Mouse (Mus musculus) retina, embryonic 14.5 days (tissue): ENCODE data around the gene Ckb.

Source experiments
- DNase-seq: peaks from one replicate; pipeline ENCODE4 v3.0.0-alpha.2; 2015; ENCODE audit warnings: low spot score

Ckb gene

DNA sequence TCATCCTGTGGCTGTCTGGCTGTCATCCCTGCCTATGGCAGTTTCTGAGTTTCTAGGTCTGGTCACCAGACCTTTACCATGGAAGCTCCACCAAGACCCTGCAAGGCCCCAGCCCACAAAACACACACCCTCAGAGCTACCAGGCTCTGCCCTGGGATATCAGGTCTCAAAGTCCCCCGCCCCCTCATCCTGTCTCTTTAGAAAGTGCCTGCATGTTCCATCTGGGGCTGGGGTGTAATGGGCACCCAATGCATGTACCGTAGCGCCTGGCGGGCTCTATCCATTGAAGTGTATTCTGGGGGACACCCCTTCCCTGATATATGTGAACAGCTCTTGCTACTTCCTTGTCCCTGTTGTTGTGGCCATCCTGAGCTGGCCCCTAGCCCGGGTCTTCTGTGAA lies 20.8 kb upstream of the Ckb start:
- DNase-seq = no peak

DNA sequence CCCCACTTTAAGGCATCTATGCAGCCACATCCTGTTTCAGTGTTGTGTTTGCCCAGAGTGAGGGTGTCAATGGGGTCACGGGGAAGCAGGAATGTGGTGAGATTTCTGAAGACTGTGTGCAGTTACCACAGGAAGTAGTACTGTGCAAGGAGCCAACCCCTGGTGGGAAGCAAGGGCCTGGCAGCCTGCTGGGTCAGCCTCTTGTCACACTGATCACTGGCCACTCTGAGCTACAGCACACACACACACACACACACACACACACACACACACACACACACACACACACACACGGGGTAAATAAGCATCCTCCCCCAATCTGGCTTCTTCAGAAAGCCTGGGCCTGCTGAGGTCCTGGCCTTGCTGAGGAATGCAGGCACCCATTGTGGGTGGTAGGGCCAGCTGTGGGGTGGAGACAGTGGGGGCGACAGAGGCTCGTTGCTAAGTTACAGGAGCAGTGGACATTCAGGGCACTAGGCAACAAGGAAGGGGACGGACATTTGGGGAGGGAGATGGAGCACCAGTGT lies 19.3 kb upstream of the Ckb start:
- DNase-seq = peak; percentile 82

DNA sequence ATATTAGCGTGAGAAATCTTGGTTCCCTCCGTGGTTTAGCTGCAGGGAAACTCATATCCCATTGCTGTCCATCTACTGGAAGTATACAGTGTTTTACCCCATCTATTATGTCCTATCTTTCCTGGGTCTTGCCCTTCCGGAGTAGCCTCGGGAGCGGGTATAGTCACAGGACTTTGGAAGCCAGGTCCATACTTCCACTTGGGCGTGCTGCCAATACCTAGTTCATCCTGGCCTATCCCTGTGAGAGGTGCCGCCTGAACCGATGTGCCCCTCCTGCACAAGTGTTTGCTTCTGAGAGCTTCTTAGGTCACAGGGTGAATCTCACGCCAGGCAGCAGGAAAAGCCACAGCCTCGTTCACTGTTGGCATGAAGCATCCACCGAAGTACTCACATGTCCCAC lies 17.3 kb upstream of the Ckb start:
- DNase-seq = no peak

DNA sequence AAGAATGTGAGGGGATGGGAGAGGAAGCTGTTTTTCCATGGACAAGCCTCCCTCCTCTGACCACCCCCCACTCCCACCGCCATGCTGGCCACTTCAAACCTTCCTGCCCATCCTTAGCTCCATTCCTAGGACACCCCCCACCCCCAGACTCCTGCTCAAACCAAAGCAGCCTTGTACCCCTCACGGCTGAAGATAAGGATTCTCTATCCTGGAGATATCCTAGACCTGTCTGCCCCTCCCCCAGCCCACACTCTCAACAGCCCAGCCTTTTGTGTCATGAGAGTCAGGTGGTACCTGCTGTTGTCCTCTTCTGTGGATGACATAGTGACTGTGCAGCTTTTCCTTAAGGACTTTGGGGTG lies 15.9 kb upstream of the Ckb start:
- DNase-seq = peak; percentile 59

DNA sequence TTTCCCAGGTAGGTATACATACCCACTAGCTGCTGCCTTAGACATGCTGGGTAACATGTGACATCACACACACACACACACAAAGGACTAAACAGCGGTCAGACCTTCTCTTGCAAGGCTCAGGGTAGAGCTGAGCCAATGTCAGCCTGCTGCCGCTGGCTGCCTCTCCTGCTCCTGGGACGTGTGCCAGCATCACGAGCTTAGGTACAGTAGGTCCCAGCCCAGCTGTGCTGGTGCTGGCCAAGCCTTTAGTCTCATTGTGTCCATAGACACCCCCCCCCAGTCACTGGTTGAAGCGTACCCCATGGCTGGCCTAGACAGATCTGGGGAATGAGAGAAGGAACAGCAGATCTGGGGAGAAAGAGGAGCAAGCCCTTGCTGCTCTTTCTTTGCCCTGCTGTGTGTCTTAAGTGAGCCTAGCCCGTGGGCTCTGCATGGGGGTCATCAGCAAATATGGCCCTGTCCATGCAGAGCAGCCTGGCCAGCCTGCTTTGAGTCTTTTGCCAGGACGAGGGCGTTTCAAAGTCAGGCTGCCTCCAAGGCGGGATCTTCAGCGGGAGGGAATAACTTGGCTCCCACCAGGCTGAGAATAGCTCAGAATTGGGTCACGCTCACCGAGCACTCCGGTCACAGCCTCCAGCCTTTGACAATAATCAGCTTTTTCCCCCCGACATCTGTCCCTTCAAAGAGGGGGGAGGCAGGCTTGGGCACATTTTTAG lies 15.4 kb upstream of the Ckb start:
- peak; percentile 76 for DNase-seq

DNA sequence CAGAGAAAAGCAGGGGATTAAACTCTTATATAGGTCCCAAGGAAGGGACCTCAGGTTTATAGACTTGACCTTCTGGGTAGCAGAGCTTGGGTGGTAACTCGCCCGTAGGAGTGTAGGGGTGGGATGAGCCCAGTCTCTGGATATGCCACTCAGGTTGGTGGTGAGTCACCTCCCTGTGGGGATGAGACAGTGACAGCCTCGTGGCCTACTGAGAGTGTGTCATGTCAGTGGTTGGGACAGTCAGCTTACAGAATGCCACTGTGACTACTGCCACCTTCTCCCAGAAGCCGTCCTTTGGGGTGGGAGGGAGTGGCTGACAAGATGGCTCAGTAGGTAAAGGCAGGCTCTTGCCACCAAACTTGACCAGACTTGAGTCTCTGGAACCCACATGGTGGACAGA lies 14.3 kb upstream of the Ckb start:
- no peak for DNase-seq

DNA sequence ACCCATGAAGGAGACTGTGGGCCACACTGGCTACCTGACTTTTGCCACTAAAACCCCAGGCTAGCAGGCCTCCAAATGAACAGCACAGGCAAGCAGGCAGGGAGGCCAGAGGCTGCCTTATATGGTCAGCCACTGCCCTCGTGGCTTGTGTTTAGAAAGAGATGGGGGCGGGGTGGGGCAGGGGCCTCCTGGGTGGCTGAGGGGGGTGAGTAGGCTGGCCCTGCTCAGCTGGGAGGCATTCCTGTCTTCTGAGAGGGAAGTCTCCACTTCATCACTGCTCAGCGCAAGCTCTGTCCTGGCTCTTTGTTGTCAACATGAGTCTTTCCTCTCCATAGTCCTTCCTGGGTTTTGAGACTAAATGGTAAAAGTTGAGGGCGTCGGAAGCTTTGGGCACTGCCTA lies 10.7 kb upstream of the Ckb start:
- no peak for DNase-seq

DNA sequence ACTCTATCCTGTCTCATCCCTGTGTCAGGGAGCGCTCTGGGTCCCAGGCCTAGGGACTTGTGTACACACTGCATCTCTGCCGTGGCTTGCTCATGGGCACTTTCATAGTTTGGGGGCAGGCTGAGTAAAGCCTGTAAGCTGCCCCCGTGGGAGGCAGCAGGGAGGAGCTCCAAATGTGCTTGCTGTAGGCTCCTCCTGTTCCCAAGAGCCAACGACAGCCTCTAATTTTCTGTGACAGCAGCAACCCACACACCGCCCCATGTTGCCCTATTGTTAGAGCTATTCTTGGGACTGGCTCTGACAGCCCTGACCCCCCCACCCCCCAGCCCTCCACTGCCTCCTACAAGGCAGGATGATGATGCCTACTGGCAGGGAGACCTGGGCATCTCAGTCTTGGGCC lies 9.9 kb upstream of the Ckb start:
- no peak for DNase-seq

DNA sequence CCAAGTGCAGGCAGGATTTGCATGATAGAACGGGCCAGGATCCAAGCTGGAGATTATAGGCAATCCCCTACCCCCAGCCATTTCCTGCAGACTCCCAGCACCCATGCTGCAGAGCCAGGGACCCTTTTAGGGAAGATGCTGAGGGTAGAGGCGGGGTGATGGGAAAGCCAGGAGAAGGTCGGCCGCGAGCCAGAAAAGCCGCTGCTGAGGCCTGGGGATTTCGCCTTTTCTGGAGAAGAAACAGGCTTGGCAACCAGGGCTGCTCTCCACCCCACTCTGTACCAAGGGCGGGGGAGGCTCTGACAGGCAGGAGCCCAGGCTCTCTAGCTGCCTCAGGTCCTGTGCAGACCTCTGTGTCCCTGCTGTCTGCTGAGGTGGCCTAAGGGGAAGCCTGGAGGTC lies 9.2 kb upstream of the Ckb start:
- no peak for DNase-seq

DNA sequence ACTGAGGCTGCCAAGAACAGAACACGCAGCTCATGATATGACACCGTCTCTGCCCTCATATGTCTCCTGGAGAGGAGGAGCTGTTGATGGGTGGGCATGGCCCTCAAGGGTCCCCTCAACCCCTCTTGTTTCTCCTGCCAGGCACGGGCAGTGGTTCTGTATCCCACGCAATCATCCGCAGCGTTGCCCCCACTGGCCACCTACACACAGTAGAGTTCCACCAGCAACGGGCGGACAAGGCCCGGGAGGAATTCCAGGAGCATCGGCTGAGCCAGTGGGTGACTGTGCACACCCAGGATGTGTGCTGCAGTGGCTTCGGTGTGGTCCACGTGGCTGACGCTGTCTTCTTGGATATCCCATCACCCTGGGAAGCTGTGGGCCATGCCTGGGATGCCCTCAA lies 8.5 kb upstream of the Ckb start:
- no peak for DNase-seq

DNA sequence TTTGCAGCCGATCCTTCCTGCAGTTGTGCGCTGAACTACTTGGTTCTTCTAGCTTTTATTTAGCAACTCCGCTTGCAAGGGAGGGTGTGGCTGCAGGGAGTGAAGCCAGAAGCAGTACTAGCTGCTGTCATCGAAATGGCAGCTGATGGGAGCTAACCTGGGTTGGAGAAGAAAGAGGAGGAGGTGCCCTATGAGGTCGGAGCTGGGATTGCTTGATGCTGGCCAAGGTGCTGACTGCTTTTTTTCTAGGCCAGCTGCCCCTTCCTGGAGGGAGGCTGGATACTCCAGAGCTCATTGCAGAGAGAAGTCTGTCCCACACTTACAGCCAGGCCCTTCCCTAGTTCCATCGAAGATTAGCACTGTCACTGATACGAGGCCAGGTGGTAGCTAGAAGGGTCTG lies 6.9 kb upstream of the Ckb start:
- DNase-seq = no peak

DNA sequence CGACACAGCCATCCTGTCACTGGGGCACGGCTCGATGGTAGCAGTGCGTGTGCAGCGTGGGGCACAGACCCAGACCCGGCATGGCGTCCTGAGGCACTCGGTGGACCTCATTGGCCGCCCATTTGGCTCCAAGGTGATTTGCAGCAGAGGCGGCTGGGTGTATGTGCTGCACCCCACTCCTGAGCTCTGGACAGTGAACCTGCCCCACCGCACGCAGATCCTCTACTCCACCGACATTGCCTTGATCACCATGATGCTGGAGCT lies 6.5 kb upstream of the Ckb start:
- no peak for DNase-seq

DNA sequence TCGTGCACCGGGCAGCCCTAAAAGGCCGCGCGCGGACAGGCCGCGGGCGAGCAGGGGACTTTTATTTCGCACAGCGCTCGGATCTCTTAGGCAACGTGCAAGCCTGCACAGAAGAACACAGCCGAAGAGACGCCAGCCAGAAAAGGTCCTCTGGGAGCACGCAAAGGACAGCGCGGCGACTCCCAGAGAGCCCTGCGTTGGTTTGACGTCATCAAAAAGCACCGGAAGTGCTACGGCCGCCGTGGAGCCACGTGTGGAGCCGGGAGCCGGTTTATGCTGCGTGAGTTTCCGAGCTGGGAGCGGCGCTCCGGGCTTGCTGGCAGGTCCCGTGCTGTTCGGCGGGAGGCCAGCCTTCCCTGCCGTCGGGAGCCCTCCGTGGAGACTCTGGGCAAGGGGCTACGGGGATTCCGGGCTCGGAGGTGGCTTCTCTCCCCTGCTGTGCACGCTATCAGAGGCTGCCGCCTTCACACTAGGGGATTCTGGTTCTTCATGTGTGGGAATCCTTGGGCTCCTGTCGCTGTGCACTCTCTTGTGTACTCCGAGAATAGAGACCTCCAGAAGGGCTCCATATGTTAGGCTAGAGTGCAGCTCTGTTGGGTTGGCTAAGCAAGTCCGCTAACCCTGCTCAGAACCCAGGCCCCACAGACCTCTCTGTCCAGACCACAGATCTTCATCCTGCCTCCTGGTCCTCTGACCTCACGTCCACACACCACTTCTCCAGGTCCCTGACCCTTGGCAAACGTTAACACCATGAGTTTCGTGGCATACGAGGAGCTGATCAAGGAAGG lies 5.9 kb upstream of the Ckb start, which contains the start of gene Trmt61a:
TSS of gene Trmt61a (plus strand) at position 224 of the 788 bp plus-strand sequence.
- DNase-seq = peak; percentile 97

DNA sequence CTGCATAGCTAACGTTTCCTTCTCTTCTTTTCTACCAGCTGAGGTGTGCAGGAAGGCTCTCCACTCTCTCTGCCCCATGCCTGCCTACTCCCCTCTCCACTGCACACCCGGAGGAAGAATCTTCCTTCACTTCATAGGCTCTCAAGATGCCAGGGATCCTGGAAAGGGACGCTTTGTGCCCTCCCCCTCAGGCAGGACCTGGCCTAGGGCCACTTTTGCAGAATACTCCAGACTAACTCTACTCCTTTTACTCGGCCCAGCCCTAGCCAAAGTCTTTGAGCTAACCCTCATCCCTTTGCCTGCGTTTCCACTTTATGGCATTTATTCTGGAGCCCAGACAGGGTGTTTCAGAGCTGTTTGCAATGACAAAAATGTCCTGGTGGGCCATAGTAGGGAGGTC lies 5.3 kb upstream of the Ckb start:
- no peak for DNase-seq

DNA sequence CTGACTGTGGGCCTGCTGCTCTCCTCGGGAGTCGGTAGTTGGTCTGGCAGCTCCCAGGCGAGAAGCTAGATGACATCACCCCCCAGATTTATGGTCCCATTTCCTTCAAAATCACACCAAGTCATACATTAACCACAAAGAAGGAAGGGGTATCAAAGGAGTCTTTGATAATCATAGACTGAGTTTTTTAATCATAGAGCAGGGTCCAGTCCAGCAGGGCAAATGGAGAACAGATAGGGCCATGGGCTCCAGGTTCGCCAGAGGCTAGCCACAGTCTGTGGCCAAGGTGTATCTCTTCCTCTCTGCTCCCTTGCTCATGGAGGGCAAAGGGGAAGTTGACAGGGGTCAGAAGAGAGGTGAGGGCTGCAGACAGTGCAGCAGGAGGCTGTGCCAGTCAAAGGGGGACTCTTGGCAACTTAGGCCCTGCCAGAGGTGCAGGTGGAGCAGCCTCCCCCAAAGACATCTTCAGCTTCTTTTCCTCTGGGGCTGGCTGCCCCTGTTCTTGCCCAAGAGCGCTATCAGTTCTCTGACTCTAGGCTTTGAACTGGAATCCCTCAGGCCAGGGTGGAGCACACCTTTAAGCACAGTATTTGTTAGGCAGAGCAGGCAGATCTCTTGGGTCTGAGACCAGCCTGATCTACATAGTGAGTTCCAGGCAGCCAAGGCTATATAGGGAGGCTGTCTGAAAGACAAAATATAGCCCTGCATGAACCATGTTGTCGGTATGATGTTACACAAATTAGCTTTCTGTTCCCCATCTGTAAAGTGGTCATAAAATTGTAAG lies 3.9 kb upstream of the Ckb start:
- DNase-seq = no peak

DNA sequence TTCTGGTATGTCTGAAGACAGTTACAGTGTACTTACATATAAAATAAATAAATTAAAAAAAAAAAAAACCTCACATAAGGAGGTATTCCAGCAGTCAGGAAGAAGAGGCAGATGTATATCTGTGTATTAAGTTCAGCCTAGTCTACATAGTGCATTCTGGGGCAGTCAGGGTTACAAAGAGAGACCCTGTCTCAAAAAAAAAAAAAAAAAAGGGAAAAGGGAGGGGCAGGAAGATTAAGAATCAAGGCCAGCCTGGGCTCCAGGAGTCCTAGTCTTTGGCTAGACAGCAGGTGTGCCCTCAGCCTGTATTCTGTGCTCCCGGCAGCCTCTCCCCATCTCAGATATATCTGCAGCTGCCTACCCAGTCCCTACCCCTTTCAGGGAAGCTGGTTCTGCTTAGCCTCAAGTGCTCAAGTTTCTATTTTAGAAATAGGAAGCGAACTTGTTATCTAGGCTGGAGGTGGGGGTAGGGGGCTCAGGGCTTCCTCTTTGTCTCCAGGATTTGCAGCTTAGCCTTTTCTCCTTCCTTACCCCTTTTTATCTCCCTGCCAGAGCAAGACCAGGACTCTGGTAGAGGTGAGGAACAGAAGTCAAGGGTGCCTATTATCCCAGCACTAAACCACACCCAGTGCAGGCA lies 2.8 kb upstream of the Ckb start:
- DNase-seq = no peak

DNA sequence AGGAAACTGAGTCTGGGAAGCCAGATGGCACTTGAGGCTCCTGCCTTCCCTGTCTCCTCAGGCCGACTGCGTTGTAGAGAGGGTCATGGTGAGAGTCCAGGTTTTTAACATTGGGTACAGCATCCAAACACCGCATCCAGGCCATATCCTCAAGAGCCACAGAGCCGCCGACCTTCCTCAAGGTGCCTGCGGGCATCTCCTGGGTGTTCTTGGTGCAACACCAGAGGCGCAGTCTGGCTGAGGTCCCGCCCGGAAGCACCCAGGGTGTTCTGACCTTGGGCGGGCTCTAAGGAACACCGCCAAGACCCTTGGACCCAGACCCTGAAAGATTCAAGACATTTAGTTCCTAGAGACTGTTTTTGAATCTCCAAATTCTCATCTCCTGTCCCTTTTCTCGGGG lies 443 bp upstream of the Ckb start:
- DNase-seq = no peak

DNA sequence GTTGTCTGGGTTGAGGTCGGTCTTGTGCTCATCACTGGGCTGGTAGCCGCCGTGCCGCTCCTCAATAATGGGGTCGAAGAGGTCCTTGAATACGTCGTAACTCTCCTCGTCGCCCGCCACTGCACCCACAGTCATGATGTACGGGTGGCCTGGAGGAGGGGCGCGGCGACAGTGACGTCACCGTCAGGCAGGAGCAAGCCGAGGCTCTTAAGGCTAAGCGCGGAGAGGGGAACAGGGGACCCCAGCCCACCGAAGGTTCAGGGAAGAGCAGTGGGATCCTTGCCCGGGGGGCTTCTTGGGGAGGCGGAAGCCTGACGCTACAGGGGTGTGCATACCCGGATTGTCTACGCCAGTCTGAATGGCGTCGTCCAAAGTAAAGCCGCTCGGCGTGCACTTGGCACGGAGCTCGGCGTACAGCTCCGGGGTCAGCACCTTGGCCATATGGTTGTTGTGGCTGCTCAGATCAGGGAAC lies 671 bp downstream of the Ckb start:
- DNase-seq = peak; percentile 72

DNA sequence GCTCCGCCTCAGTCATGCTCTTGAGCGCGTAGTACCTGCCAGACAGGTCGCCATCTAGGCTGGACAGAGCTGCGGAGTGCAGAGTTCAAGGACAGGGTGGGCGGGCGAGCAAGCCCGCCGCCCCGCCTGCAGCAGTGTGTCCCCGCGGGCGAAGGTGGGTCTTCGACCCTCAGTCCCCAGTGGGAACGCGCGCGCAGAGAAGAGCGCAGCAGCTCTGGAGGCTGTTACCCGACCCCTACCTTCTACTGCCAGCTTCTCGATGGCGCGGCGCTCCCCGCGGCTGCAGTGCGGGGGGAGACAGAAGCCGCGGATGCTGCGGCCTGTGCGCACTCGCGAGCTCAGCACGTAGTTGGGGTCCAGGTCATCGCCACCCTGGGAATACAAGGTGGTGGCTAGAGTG lies 1.2 kb downstream of the Ckb start:
- no peak for DNase-seq

DNA sequence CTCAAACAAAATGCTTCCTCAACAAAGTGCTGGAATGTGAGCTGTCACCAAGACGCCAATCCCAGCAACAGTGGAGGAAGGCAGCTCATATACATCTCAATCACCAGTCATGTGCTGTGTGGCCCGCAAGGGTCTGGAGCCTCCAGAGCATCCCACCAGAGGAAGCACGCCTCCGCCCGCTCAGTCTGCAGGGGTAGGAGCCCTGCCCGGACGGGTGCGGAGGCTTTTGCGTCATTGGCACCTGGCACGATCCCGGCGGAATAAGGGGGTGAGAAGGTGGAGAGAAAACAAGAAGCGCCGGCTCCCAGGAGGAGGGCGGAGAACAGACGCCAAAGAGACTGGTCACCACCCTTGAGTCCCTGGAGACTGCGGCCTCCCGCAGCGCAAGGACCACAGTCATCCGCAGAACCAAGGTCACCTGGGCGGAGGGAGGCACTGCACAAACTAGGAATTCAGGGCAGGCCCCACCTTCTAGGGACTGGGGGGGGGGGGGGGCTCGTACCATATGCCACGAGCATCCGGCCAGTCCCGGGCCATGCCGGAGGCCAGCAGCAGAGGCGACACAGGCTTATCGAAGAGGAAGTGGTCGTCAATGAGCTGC lies 1.7 kb downstream of the Ckb start:
- peak; percentile 45 for DNase-seq

DNA sequence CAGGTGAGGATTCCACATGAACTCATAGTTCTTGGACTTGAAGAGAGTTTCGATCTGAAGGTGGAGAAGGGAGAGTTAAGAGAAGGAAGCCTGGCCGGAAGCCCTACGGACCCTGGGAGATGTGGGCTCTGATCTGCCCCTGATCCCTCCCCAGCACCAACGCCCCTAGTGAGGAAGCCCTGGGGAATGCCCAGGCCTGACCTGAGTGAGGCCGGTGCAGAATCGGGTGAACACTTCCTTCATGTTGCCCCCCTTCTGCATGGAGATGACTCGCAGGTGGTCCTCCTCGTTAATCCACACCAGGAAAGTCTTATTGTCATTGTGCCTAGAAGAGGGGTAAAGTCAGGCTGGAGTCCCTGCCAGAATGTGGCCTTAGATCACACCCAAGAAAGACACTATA lies 2.2 kb downstream of the Ckb start:
- no peak for DNase-seq
